Mouse (Mus musculus): ENCODE measurements around the gene Mink1.
A peak's percentile ranks its signal among the peaks of the same experiment; 100 is the strongest.

Gene Mink1

DNA sequence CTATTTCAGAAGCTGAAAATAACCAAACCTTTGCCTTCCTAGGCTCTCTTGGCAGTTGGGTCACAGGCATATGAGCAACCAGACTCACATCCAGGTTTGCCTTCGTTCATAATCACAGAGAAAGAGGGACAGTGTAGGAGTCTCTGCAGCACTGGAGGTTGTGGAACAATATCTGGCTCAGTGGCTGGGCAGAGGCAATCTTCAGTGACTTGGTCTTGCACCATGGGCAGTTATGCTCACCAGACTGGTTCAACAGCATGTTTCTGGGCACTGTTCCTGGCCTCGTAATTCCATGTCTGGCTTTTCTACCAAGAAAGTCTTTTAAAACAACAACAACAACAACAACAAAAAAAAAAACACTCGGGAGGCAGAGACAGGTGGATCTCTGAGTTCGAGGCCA is 72.9 kb downstream of the Mink1 start:
- DNase-seq (ENCODE audit: low spot score): no peak

DNA sequence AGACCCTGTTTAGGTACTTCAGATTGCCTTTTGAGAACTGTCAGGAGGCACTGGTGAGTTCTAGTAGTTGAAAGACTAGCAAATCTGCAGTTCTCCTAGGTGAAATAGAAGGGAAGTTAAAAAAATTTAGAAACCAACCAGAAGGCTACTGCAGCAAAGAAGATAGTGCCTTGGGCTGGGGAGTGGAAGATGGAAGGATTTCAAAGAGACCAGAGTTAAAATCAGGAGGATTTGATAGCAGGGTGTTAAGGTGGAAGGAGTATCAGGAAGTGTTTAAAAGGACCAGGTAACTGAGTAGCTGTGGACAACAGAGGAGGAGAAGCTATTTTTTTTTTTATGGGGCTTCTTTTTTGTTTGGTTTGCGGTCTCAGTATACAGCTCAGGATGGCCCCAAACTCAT is 75.1 kb downstream of the Mink1 start:
- DNase-seq (ENCODE audit: low spot score): no peak

GRCm38 (mm10) chr11:70638293-70638692 is 75.6 kb downstream of the Mink1 start:
- DNase-seq (ENCODE audit: low spot score): no peak

- no peak for DNase-seq (ENCODE audit: low spot score)
Observed at GRCm38 (mm10) chr11:70638714-70639278, 76.1 kb downstream of the Mink1 start, which contains the start of gene Gp1ba. Gene Gp1ba, plus strand, starts transcription at chr11:70639122.

- no peak for DNase-seq (ENCODE audit: low spot score)
Observed at GRCm38 (mm10) chr11:70639976-70640375, 77.3 kb downstream of the Mink1 start.

DNA sequence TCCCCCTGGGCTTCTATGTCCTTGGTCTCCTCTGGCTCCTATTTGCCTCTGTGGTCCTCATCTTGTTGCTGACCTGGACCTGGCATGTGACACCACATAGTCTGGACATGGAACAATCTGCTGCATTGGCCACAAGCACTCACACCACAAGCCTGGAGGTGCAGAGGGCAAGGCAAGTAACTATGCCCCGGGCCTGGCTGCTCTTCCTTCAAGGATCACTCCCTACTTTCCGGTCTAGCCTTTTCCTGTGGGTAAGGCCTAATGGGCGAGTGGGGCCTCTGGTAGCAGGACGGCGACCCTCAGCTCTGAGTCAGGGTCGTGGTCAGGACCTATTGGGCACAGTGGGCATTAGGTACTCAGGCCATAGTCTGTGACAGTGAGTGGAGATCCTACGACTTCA is 78.6 kb downstream of the Mink1 start:
- DNase-seq (ENCODE audit: low spot score): no peak

DNA sequence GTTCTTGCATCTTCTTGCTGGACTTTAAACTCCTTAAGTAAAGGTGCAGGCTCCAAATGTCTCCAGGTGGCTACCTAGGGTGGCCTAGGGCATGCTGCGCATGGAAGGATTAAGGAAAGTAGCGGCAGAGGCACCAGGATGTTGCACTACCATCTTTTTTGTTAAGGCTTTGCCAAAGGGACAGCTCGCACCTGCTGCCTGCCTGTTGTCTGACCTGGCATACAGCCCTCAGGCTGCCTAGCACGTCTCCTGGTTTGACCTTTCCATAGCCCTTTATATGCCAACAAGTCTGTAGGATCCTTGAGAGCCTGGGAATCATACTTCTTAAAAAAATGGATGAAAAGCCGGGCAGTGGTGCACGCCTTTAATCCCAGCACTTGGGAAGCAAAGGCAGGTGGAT is 80.4 kb downstream of the Mink1 start:
- no peak for DNase-seq (ENCODE audit: low spot score)

- DNase-seq (ENCODE audit: low spot score): no peak
Observed at GRCm38 (mm10) chr11:70644564-70645103, 82.0 kb downstream of the Mink1 start.

DNA sequence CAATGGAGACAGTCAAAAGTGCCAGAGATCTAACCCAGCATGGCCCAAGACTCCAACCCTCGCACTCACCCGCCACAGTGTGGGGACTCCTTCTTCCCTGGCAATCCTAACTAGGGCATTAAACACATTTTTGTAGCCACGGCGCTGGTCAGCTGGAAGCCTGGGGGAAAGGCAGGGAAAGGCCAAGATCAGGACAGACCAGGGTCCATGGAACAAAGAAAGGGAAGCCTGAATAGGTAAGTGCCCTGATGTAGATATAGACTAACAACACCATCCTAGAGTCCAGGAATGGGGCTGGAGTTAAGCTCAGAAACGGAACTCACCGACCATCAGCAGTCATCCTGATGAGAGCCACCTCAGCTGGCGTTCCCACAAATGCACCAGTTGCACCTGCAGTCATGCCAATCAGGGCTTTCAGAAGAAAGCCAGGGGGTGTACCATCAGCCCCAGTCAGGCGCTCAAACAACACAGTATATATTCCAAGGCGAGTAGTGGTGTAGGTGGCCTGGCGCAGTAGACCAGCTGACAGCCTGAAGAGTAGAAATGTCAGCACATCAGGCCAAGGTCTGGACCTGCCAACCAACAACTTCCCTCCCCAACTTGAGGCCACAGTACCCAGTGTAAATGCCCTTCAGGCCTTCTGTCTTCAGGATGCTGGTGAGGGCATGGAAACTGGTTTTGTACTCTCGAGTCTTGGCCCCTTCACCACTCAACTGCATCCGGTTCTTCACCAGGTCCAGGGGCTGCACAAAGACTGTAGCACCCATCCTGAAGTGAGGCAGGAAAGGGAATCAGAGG is 83.0 kb downstream of the Mink1 start:
- no peak for DNase-seq (ENCODE audit: low spot score)

GRCm38 (mm10) chr11:70646259-70646555 is 83.5 kb downstream of the Mink1 start:
- DNase-seq (ENCODE audit: low spot score): no peak

DNA sequence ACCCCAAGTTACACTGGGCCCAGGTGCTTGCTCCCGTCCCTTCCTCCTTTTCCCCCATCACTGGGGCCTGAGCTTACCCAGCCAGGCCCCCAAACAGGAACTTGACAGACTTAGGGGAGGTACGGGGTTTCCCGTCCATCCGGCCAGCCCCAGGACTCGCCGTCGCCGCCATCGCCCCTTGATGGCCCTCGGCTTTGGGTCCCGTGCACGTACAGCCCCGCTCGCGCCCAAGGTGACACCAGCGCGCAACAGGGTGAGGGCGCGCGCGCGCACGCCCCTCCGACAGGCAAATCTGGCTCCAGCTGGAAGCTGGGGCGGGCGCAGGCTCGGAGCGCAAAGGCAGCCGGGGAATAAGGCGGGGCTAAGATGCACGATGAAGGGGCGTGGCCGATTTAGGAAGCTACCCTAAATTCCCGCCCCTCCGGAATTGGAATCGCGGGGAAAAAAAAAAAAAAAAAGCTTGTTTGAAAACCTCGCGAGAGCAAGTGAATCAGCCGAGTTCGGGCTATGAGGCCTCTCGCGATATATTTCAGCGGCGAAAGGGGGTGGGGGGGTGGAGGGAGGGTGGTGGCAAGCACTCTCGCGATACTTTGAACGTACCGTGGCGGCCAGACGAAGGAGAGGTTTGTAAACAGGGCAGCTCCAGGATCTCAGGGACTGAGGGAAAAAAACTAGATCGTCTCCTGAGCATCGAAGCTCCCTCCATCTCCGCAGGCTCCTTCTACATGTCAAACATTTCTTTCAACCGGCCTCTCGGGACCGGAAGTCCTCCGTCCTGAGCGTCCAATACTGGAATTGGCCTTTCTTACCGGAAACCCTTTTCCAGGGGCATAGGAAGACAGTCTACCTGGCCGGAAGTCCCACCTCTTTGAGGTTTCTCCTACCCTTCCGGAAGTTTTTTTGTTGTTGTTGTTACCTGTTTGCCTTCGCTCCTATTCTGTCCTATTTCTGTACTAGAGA is 84.3 kb downstream of the Mink1 start, which contains the start of the genes Rnf167 and Slc25a11:
Gene Rnf167, plus strand, starts transcription at position 545 of the 960 bp plus-strand sequence.
Gene Slc25a11, minus strand, starts transcription at position 789 of the 960 bp plus-strand sequence.
- peak; percentile 94 for DNase-seq (ENCODE audit: low spot score)

DNA sequence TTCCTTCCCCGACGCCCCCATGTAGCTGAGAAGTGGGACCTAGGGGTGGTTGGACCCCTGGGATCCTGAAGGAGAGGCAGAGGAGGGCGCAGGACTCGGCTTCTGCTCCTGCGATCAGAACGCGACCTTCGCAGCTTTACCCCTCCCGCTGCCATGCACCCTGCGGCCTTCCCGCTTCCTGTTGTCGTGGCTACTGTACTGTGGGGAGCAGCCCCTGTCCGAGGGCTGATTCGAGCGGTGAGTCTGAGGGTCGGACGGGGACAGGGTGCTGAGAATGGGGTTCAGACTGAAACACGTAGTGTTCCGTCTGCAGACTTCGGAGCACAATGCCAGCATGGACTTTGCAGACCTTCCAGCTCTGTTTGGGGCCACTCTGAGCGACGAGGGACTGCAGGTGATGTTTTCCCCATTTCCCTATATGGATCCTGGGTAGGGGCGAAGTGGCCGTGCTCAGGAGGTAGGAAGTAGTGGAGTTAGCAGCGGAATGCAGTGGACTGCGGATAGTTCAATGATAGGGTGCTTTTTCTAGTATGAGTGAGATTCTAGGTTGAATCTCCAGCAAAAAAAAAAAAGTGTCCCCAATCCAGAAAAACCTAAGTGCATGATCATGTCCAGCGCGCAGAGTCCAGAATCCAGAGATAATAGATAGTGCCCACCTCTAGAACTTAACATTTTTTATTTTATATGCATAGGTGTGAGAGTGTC is 85.2 kb downstream of the Mink1 start:
- DNase-seq (ENCODE audit: low spot score): peak; percentile 50

DNA sequence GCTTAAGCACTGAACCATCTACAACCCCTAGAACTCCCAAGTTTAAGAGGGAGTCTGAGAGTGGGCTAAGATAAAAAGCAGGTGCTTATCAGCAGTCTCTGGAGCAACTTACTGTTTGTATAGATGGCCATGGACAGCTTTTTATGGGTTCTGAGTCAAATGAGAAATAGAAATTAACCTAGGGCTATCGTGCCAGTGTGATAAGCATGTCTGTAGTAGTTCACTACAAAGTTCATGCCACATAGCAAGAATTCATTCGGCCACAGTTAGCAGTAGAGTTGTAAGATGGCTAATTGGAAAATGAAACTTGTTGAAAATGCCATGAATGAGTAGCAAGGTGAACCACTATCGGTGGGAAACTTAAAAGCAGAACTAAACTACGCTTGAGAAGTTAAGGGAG is 85.8 kb downstream of the Mink1 start:
- no peak for DNase-seq (ENCODE audit: low spot score)

DNA sequence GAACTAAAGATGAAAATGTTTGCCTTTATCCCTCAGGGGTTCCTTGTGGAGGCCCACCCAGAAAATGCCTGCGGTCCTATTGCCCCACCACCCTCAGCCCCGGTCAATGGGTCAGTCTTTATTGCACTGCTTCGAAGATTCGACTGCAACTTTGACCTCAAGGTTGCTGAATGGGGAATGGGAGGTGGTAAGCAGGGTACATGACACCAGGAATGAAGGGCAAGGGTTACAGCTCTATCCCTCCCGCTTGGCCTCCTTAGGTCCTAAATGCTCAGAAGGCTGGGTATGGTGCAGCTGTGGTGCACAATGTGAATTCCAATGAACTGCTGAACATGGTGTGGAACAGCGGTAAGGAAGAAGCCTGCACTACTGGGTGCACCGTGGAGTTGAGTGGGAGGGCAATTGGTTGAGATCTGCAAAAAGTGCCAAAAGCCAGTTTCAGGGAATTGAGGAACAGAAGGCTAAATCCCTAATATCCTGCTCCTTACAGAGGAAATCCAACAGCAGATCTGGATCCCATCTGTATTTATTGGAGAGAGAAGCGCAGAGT is 86.6 kb downstream of the Mink1 start:
- DNase-seq (ENCODE audit: low spot score): no peak

DNA sequence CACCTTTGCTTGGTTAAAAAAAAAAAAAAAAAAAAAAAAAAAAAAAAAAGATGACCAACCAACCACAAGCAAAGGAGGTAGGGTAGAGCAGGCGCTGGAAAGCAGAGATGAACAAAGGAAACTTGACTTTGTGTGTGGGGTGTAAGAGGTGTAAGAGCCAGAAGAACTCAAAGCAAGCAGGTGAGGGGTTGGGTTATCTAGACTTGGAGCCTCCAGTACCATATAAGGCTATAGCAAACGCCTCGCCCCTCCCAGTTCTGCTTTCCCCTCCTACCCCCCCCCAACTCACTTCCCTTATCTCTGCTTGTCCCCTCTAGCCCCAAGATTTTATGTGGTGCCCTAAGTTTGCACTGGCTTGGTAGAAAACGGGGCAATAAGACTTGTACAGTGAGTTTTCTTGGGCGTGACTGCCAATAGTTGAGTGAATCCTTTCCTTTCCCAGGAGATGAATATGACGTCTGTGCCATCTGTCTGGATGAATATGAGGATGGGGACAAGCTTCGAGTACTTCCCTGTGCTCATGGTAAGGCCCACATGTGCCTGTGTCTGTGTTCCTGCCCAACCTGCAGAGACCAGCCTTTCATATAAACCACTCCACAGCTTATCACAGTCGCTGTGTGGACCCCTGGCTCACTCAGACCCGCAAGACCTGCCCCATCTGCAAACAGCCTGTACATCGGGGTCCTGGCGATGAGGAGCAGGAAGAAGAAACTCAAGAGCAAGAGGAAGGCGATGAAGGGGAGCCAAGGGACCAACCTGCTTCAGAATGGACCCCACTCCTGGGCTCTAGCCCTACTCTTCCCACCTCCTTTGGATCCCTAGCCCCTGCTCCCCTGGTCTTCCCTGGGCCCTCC is 87.9 kb downstream of the Mink1 start:
- no peak for DNase-seq (ENCODE audit: low spot score)

GRCm38 (mm10) chr11:70651391-70651790 is 88.7 kb downstream of the Mink1 start:
- no peak for DNase-seq (ENCODE audit: low spot score)

DNA sequence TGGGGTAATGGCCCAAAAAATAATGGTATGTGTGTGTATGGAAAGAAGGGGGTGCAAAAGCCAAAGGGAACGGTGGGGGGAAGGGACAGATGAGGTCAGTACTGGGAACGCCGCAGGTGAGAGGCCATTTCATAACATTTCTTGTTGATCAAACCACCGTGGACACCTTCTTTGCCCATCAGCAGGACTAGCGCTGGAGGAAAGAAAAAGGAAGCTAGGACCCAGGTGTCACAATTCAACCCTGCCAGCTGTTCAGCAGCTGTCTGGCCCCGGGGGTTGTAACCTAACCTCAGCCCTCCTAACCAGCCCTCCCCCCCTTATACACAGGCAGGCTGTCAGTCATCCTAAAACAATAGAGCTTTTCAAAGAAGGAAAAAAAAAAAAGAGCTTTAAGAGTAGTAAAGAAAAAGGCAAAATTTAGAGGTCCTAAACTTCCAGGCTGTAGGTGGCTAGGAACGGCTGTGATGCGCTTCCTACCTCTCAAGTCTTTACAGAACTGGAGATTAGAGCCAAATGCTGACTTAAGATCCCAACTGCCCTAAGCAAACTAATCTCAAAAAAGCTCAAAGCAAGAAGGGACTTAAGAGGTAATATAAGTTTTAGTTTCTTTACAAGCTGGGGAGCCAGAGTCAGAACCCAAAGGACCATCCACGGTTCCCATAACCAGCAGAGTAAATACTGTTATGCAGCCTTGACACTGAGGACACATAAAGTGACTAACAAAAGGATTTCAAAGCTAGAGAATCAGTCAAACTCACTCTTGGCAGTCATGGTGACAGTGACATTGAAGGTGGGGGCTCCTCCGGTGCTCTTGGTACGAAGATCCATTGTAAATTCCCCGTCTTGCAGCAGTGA is 89.6 kb downstream of the Mink1 start:
- no peak for DNase-seq (ENCODE audit: low spot score)

GRCm38 (mm10) chr11:70652884-70653344 is 90.2 kb downstream of the Mink1 start:
- DNase-seq (ENCODE audit: low spot score): no peak
